Mouse (Mus musculus) MN1 (cell line): ENCODE measurements around the gene Slc2a5.
A peak's percentile ranks its signal among the peaks of the same experiment; 100 is the strongest.

Source experiments
- DNase-seq: peaks from one replicate; pipeline ENCODE4 v3.0.0-alpha.2; 2016; ENCODE audit warnings: low spot score

Gene Slc2a5

DNA sequence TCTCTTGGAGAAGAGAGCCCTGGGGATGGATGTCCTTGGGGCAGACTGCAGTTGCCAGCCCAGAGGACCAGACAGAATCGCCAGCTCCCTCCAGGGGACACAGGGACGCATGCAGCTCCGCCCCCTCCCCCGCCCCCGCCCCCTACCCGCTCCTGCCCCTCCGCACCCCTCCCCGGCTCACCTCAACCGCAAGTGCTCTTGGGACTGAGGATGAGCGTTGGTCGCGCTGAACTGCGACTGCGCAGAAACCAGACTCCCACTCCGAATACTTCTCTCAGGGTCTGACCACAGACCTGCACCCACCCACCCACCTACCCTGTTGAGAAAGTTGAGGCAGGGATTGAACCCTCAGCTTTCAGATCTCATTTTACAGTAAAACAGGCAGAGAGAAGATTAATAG, at the start of gene Slc2a5:
Gene Slc2a5, plus strand, starts transcription at position 229 of the 400 bp plus-strand sequence.
- DNase-seq, result no peak

DNA sequence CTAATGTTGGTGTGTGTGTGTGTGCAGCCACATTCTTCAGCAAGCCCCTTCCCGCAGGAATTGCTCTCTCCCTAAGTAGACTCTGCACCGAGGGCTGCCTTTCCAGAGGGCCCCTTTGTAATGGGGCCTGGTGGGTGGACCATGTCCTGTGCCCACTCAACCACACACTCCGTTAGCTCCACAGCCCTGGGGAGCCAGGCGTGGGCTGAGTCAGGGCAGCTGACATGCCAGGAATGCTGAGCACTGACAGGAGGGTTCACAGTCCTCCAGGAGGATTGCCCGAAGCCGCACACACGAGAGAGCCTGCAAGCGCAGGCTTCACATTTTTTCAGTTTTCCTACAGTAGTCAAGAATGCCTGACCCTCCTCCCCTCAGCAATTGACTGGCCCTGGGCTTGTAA, 48.9 kb upstream of the Slc2a5 start:
- DNase-seq, result no peak

DNA sequence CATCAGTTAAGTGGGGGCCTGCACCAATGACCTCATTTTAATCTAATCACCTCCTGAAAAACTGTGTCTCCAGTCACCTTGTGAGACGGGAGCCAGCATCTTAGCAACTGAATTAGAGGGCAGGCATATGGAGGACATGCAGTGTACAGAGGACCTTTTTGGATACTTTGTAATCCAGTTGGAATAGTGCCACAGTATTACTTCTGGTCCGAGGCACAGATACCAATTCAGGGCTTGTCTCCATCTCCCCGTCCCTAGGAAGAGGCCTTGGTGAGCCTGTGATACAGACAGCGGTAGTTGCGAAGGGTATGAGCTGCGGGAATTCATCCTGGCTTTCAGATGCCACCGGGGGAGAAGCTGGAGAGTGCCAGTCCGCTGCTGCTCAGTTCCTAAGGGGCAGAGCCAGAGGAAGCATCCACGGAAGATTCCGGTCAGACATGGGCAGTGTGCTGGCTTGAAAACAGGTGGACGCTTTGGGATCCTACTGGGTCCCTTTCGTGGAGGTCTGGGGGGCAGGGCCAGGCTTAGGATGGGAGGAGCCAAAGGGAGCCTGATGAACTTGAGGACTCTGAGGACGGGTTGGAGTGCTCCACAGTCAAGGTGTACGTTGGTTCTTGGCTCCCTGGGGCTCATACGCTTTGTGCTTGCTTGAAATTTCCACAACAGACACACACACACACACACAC, 46.5 kb upstream of the Slc2a5 start:
- peak; percentile 40 for DNase-seq

DNA sequence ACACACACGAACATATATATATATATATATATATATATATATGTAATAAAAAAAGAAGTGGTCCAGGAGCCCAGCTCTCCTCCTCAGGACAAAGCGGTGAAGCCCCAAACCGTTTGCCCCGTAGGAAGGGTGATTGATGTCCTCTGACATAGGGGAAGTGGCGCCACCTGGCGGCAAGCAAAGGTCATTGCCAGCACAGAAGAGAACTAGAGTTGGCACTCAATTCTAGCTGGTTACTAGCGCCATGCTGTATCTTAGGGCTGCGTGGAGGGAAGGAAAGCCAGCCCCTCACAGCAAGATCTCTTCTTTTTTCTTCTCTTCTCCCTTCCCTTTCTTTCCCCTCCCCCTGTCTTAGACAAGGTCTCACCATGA, 46.0 kb upstream of the Slc2a5 start:
- DNase-seq, result peak; percentile 13

DNA sequence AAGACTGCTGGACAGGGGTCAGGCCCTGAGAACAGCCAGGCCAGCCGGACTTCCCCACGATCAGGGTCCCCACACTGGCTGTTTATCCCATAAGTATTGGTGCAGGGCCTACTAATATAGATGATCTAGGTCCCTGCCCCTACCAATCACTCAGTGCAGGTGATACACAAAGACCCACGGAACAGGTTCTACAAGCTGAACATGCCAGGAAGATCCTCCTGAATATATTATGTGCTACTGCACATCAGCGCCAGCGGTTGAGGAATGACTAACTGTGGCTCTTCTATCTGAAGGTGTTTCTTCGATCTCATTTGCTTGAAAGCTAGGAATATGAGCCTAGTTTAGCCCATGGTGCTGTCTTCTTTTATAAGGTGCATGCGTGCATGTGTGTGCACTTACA, 43.7 kb upstream of the Slc2a5 start:
- no peak for DNase-seq

DNA sequence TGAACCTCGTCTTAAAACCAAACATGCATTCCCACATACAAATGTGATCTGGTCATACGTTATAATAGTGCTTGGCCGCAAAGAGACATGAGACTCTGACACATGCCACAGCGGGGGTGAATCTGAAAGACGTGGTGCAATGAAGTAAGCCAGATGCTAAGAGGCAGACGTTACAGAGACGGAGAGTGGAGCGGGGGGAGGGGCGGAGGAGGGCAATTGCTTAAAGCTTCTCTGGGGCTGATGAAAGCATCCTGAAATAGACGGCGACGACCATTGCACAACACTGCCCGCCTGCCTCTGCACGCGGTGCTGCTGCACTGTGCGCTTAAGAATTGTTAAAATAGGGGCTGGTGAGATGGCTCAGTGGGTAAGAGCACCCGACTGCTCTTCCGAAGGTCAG, 42.9 kb upstream of the Slc2a5 start:
- DNase-seq, result no peak

DNA sequence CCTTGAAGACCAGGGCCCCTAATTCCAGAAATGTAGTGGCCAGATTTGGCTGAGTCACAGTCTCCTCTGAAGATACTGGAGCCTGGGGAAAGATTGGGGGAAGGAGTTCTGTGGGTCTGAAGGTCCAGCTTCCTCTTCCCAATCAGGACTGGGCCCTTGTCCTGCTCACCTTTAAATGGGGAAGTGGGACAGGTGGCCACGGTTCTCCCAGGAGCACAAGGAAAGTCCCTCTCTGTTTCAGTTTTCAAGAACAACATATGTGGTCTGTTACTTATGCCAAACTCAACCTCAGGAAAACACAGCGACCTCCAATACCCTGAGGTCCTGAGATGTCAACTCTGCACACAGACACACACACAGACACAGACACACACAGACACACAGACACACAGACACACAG, 40.4 kb upstream of the Slc2a5 start:
- DNase-seq, result no peak

DNA sequence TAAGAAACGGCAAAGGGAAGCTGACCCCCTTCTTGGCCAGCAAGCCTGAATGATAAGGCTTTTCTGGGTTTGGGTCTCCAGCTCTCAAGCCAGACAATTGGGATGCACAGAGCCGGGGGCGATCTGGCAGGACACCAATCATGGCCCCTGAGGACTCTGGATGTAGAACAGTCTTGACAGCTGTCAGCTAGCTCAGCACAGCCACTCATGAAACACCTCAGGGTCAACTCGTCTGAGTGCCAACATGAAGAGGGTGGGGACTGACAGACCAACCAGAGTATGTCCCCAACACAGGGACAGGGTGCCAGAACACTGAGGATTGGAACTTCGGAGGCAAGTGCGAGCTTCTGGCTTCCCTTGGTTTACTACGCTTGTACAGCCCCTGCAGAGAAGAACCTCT, 39.8 kb upstream of the Slc2a5 start:
- DNase-seq, result no peak

DNA sequence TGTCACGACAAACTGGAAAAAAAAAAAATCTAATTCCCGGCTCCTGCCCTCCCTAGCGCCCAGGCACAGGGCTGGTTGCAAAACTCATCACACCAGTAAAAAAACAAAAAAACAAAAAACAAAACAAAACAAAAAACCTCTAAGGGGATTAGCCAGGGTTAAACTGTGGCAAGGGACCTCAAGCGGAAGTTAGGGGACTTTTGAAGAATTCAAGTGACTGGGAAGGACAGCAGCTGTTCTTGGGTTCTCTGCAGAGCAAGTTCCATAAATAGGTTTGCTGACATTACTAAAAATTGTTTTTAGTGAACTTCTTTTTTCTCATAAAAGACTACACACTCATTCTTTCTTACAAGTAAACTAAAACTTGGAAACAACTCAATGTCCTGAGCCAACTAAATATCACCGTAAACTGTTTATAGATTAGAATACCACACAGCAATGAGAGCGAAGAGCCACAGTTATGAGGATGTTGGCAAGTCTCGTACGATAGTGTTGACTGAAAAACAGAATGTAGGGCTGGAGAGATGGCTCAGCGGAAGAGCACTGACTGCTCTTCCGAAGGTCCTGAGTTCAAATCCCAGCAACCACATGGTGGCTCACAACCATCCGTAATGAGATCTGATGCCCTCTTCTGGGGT, 38.6 kb upstream of the Slc2a5 start:
- DNase-seq, result no peak

DNA sequence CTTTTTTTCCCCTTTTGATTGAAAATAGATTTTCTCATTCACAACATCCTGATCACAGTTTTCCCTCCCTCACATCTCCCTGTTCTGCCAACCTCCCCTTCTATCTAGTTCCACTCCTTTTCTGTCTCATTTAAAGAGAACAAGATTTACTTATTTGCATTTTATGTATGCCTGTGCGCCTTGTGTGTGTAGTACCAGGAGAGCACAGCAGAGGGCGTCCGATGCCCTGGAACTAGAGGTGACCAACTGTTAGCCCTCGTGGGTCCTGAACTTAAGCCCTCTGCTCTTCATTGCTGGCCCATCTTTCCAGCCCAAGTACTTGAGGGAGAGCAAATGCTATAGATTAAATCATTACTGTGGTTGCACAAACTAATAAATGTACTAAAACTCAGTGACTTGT, 33.7 kb upstream of the Slc2a5 start:
- DNase-seq, result no peak

DNA sequence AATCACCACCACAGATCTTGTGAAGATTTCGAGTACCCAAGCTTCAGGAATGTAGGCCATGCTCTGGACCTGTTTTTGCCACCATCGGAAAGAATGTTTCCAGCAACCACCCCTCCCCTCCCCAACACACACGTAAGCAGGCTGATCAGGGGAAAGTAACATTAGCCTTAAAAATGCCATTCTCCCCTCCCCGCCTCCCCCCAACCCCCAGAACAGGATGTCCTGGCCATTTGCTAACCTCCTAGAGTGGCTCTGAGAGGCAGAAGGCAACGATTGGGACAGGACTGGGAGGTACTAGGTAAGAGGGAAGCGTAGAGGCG, 32.3 kb upstream of the Slc2a5 start:
- no peak for DNase-seq

DNA sequence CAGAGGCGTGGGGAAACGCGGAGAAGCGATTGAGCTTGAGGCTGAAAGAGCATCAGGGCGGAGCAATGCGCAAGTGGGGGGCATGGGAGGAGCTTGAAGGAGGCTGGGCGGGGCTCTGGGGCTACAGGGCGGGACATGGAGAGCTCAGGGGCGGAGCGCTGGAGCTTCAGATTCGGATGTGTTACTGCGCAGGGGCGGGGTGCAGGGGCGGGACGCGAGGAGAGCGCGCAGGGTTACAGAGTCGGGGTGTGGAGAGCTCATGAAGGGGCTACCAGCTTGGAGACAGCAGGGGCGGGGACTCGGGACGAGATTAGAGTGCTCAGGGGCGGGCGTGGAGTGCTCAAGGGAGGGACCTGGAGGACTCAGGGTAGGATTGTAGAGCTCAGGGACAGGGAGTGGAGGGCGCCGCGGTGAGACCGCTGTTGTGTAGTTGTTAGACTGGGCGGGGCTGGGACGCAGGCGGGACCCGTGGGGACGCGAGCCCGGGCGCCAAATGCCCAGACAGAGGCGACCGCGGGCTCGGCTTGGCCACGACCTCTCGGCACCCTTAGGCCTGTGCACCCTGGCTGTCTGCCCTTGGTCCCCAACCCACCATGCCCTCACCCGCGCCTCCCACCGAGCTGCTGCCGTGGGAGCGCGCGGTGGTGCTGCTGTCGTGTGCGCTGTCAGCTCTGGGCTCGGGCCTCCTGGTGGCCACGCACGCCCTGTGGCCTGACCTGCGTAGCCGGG, 31.8 kb upstream of the Slc2a5 start, which contains the start of gene Gpr157:
Gene Gpr157, plus strand, starts transcription at position 205 of the 729 bp plus-strand sequence.
- no peak for DNase-seq

DNA sequence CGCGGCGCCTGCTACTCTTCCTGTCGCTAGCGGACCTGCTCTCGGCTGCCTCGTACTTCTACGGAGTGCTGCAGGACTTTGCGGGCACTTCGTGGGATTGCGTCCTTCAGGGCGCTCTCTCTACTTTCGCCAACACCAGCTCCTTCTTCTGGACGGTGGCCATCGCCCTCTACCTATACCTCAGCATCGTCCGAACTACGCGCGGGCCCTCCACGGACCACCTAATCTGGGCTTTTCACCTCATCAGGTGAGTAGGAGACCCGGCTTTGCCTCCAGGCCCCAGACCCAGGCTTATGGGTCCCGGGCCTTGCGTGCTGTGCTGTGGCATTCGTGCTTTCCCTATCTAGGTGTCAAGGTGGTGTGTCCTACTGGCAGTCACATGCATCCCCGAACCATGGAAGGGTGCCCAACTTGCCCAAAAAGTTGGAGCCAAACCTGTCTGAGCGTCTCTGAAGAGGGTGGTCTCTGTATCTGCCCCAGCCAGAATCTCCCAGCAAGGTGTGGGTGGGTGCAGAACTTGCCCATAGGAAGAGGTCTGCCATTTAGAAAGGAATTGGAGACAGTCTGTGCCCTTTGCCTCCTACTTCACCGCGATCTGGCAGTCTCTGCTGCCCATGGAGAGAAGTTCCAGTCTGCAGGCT, 31.1 kb upstream of the Slc2a5 start:
- no peak for DNase-seq

DNA sequence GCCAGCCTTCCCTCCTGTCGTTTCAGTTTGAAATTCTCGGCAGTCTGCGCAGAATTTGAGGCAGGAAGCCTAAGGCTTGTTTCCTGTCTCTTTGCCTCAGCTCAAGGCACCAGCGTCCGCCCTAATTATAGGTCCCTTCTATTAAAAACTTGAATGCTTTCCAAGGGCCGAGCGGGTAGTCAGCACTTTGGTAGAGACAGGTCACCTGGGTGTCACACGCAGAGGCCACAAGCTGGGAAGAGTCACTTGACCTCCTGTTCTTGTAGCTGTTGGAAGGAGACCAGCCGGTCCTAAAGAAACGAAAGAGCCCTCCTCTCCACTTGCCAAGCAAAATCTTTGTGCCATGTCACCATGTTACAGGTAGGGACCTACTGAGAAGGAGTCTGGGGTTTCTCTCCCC, 30.0 kb upstream of the Slc2a5 start:
- DNase-seq, result no peak

DNA sequence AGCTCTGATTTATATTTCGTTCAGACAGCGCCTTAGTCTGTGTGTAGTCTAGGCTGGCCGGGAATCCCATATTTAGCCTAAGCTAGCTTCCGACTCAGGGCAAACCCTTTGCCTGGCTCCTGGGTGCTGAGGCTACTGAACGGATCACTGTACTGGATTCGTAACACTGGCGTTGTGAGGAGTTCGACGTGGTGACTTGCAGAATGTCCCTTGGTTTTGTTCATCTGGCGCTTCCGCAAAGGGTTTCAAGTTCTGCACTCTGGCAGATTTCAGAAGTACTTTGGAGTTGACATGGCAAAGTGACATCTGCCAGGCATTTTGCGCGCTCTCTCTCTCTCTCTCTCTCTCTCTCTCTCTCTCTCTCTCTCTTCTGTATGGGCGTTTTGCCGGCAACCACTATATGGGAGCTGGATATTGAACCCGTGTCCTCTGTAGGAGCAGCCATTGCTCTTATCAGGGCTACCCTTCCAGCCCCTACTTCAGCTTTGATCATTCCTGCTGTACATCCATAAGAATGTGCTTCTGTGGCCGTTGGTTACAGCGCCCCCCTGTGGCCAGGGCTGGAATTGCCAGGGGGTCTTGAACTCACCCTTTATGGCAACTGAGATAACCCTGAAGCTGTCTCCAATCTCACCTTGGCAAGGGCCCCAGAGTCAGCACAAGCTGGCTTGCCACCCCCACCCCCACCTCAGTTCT, 27.0 kb upstream of the Slc2a5 start:
- no peak for DNase-seq

DNA sequence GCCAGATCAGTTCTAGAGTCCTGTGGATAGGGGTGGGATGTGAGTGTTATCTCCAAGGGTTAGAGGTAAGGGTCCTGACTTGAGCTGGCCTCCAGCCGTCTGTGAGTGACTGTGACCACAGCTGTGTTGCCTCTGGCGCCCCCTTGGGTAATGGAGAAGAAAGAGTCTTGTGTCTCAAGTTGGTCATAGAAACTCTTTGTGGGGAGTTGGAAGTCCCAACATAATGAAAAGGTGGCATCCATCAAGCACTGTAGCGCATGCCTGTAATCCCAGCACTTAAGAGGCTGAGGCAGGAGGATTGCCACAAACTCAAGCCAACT, 26.5 kb upstream of the Slc2a5 start:
- DNase-seq, result no peak

DNA sequence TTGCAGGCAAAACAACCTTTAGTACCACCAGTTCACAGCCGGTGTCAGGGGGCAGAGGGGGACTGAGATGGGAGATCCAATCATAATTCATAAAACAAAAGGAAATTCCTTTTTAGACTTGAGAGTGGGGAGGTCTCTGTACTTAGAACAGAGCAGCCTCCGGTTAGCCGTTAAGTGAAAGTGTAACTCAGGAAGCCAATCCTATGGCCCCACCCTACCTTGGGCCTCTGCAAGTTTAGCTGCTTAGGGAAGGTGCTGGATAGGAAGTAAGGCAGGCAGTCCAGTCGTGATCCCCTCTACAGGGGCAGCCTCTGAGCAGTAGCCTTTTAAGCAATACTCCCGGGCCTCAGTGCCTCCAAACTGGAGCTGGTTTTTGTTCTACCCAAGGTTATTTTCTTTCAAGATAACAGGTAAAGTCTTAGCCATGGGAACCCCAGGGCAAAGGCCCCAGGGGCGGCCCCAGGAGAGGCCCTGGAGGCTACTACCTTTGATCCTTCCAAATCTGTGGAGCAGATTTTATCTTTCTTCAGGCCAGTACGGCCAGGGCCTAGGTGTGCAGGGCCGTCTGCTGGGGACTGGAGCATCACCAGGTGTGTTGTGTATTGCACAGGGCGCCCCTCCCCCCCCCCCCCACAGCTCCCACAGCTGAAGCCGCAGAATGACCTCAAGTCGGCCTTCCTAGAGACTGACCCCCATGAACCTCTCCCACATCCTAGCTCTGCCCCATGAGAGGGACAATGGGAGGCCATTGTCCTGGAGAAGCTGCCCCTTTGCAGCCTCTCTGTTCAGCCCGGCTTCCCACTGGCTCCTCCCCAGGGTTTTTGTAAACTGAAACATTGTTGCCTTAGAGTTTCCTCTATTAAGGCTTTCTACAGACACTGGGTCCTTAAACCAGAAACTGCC, 25.3 kb upstream of the Slc2a5 start:
- no peak for DNase-seq

DNA sequence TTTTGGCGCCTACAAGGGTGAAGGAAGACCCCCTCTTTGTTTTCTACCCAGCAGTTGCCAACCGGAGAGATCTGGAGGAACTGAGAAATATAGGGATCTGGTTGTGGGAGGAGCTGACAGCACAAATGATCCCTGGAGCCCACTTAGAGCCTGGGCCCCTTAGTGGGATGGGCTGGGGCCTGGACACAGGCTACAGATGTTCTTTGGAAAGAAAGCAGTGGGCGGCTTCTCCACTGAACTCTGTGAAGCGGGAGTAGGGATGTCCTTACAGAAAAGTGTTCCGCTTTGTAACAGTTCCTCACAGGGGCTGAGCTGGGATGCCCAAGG, 24.7 kb upstream of the Slc2a5 start:
- no peak for DNase-seq

DNA sequence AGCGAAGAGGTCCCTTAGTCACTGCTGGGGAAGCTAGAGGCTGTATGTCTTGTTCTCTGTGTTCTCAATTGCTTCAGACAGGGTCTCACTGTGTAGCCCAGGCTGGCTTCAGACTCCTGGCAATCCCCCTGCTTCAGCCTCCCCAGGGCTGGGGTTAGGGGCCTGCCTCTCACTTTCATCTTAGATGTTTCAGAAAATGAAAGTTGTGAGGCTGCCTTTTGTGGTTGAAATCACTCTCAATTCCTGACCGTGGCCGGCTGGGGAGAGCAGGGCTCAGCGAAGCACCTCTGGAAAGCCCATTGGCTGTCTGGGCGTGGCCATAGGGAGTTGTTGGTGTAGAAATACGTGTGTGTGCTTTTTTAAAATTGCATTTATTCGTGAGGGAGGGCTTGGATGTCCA, 22.8 kb upstream of the Slc2a5 start:
- DNase-seq, result no peak

DNA sequence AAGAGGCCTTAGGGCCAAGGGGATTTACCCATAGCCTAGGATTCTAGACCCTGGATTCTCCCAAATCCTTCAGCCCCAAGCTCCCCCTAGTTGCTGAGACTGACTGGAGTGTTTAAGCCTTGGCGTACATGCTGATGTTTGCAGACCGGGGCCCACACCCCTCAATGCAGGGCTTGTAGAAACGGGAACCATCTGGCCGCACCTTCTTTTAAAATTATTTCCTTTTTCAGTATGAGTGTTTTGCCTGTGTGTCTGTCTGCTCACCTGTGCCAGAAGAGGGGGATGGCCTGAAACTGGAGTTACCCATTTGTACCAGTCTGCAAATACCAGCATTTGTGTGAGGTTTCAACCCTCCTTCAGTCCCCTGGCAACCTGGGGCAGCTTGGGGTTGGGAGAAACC, 21.2 kb upstream of the Slc2a5 start:
- DNase-seq, result no peak

DNA sequence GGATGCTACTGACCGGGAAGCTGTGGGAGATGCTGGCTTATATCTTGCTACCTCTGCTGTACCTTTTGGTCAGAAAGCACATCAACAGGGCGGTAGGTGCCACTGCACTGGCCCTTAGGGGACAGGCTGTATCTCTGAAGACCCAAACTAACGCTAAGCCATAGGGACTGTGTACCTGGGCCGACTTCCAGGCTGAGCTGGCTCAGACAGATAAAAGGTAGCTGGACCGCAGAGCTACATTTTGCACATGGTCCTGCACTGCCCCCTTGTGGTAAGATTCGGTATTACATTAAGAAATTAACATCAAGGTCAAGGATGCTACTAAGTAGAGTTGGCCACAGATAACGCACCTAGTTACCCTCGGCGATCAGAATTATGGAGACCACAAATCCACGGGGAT, 20.2 kb upstream of the Slc2a5 start:
- DNase-seq, result peak; percentile 69

DNA sequence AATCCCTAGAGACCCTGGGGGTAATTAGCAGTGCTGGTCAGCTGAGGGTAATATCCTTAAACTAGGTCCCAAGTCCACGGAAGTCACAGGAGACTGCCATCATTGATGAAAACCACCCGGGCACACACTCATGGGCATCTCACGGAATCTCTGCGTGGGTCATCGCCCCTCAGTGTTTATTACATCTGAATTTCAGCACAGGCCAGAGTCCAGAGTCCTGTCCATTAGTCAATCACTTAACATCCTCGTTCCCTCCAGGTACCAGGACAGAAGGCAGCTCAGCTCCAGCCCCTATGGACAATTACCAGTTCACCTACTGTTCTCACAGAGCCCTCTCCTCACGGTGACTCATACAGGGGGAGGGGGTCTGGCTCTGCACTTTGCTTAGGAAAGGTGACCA, 16.3 kb upstream of the Slc2a5 start:
- DNase-seq, result no peak
